Mouse (Mus musculus) MEL (cell line): ENCODE measurements around the gene Pdcd11. TPM values are rescaled to one million over a fixed set of nuclear protein-coding genes. Genes with fewer than 3 reads are reported as not detected.

ENCODE experiments used
- DNase-seq: peaks from one replicate; pipeline ENCODE4 v3.0.0; 2011; ENCODE audit warnings: low read depth, low spot score
- H3K27ac ChIP-seq: 2 replicates; pipeline ENCODE4 v1.5.1; 2012; ENCODE audit warnings: low read depth, mild to moderate bottlenecking, control low read depth, low read length, moderate library complexity; ENCODE audit not compliant: control insufficient read depth
- H3K27me3 ChIP-seq, 2 experiments: fragments of 150-350 bp in 1 of 2; sonication (generic) in 1 of 2; 2 replicates each; pipeline ENCODE4 v1.6.1; 2012; ENCODE audit warnings: low read length in 2 of 2, mild to moderate bottlenecking in 2 of 2, improper control_type of control experiment in 1 of 2, moderate library complexity in 1 of 2; ENCODE audit not compliant: insufficient read depth in 2 of 2, control insufficient read depth in 1 of 2
- H3K36me3 ChIP-seq, 2 experiments: 2 replicates each; pipeline ENCODE4 v1.6.1; 2012 to 2014; ENCODE audit warnings: low read length in 2 of 2, improper control_type of control experiment in 1 of 2, inconsistent platforms in 1 of 2, mild to moderate bottlenecking in 1 of 2; ENCODE audit not compliant: insufficient read depth in 2 of 2, control insufficient read depth in 1 of 2
- H3K4me1 ChIP-seq, 2 experiments: fragments of 150-350 bp in 1 of 2; sonication (generic) in 1 of 2; 2 replicates each; pipeline ENCODE4 v1.6.1; 2012; ENCODE audit warnings: low read length in 2 of 2, improper control_type of control experiment in 1 of 2, mild to moderate bottlenecking in 1 of 2; ENCODE audit not compliant: insufficient read depth in 2 of 2, control insufficient read depth in 1 of 2
- H3K4me3 ChIP-seq, 2 experiments: fragments of 150-350 bp in 1 of 2; sonication (generic) in 1 of 2; 2 replicates each; pipeline ENCODE4 v1.5.1; 2012; ENCODE audit warnings: low read depth in 2 of 2, low read length in 2 of 2, mild to moderate bottlenecking in 2 of 2, moderate library complexity in 2 of 2, control low read depth in 1 of 2, improper control_type of control experiment in 1 of 2; ENCODE audit not compliant: control insufficient read depth in 1 of 2, insufficient read depth in 1 of 2
- H3K79me2 ChIP-seq: 2 replicates; pipeline ENCODE4 v1.6.1; 2012; ENCODE audit warnings: mild to moderate bottlenecking, low read length, moderate library complexity; ENCODE audit not compliant: control insufficient read depth, poor library complexity, insufficient read depth
- H3K9ac ChIP-seq: 2 replicates; pipeline ENCODE4 v1.6.1; 2012; ENCODE audit warnings: low read depth, mild to moderate bottlenecking, control low read depth, low read length, moderate library complexity; ENCODE audit not compliant: control insufficient read depth, poor library complexity, severe bottlenecking
- H3K9me3 ChIP-seq: fragments of 150-350 bp; sonication (generic); replicated peaks from 2 replicates; pipeline ENCODE4 v1.6.1; 2012; ENCODE audit warnings: mild to moderate bottlenecking, low read length, improper control_type of control experiment, moderate library complexity; ENCODE audit not compliant: insufficient read depth
- BHLHE40 ChIP-seq: IDR thresholded peaks from 2 replicates; pipeline ENCODE4 v1.6.1; 2012; ENCODE audit warnings: low read depth, mild to moderate bottlenecking, inconsistent platforms, low read length, improper control_type of control experiment, borderline replicate concordance
- CHD1 ChIP-seq: IDR thresholded peaks from 2 replicates; pipeline ENCODE4 v1.6.1; 2012; ENCODE audit warnings: low read depth, mild to moderate bottlenecking, inconsistent platforms, low read length, improper control_type of control experiment
- CHD2 ChIP-seq: IDR thresholded peaks from 2 replicates; pipeline ENCODE4 v1.6.1; 2011; ENCODE audit warnings: low read length, improper control_type of control experiment
- GATA1 ChIP-seq: IDR thresholded peaks from 2 replicates; pipeline ENCODE4 v1.6.1; 2011; ENCODE audit warnings: low read depth, low read length, improper control_type of control experiment
- MAX ChIP-seq: IDR thresholded peaks from 2 replicates; pipeline ENCODE4 v1.6.1; 2011; ENCODE audit warnings: low read length, improper control_type of control experiment
- MXI1 ChIP-seq: IDR thresholded peaks from 2 replicates; pipeline ENCODE4 v1.6.1; 2011; ENCODE audit warnings: mild to moderate bottlenecking, low read depth, low read length, improper control_type of control experiment
- MYB ChIP-seq: IDR thresholded peaks from 2 replicates; pipeline ENCODE4 v1.6.1; 2011; ENCODE audit warnings: mild to moderate bottlenecking, low read depth, low read length, improper control_type of control experiment
- NRF1 ChIP-seq: IDR thresholded peaks from 2 replicates; pipeline ENCODE4 v1.6.1; 2014; ENCODE audit warnings: low read depth, mild to moderate bottlenecking, inconsistent platforms, low read length, improper control_type of control experiment, moderate library complexity; ENCODE audit not compliant: poor library complexity, insufficient read depth, severe bottlenecking
- POLR2AphosphoS5 ChIP-seq: IDR thresholded peaks from 2 replicates; pipeline ENCODE4 v1.6.1; 2012; ENCODE audit warnings: low read depth, borderline replicate concordance, mild to moderate bottlenecking, inconsistent platforms, low read length, moderate library complexity, mixed read lengths
- RAD21 ChIP-seq: IDR thresholded peaks from 2 replicates; pipeline ENCODE4 v1.6.1; 2011; ENCODE audit warnings: mild to moderate bottlenecking, low read depth, low read length, improper control_type of control experiment
- SMC3 ChIP-seq: IDR thresholded peaks from 2 replicates; pipeline ENCODE4 v1.6.1; 2011; ENCODE audit warnings: low read depth, low read length, improper control_type of control experiment
- TAL1 ChIP-seq: IDR thresholded peaks from 2 replicates; pipeline ENCODE4 v1.6.1; 2012; ENCODE audit warnings: mild to moderate bottlenecking, inconsistent platforms, low read length, moderate library complexity, mixed read lengths
- TCF12 ChIP-seq: IDR thresholded peaks from 2 replicates; pipeline ENCODE4 v1.6.1; 2014; ENCODE audit warnings: low read depth, mild to moderate bottlenecking, inconsistent platforms, low read length, improper control_type of control experiment, moderate library complexity
- USF2 ChIP-seq, 2 experiments: IDR thresholded peaks; 2 replicates each; pipeline ENCODE4 v1.6.1; 2011 to 2012; ENCODE audit warnings: improper control_type of control experiment in 2 of 2, low read length in 2 of 2, borderline replicate concordance in 1 of 2, inconsistent platforms in 1 of 2, low read depth in 1 of 2, mild to moderate bottlenecking in 1 of 2; ENCODE audit not compliant: insufficient read depth in 1 of 2
- ZC3H11A ChIP-seq: IDR thresholded peaks from 2 replicates; pipeline ENCODE4 v1.6.1; 2012; ENCODE audit warnings: low read depth, mild to moderate bottlenecking, inconsistent platforms, low read length, improper control_type of control experiment
- polyA plus RNA-seq, 2 experiments: library from polyadenylated mRNA; stranded (reverse) in 1 of 2; unstranded in 1 of 2; fragments of >175 nt in 1 of 2; fragments of >200 nt in 1 of 2; gene quantifications; 2 replicates each; pipeline versions ENCODE4 v1.2.1 to v1.2.4; 2012; ENCODE audit warnings: low replicate concordance in 2 of 2, low read depth in 1 of 2; ENCODE audit not compliant: insufficient read length in 2 of 2, insufficient read depth in 1 of 2, missing spikeins in 1 of 2
- total RNA-seq: library from RNA; depleted of rRNA; stranded (reverse); fragments of 300-350 nt; gene quantifications from 2 replicates; pipeline ENCODE4 v1.2.3, GENCODE M21; 2012

Pdcd11 gene
- total and polyA plus RNA-seq, 3 experiments = 79.6 to 107 (median 81.8) TPM

GRCm38 (mm10) chr19:47128164-47128563, 37.6 kb downstream of the Pdcd11 start:
- no peak for TF ChIP-seq TCF12
- TF ChIP-seq CHD1 = no peak
- no peak for TF ChIP-seq RAD21
- no peak for TF ChIP-seq TAL1
- TF ChIP-seq MAX = no peak
- TF ChIP-seq, all 39 proteins: peak for 0
- H3K27me3 ChIP-seq = no peaks in the 10 kb centered on the region
- H3K9me3 ChIP-seq = no peaks in the 10 kb centered on the region
- H3K4me3 ChIP-seq = no peak overlapping the region
- H3K79me2 ChIP-seq = no peaks in the 10 kb centered on the region
- DNase-seq = no peak
- peaks cover 11 to 28% of the 10 kb centered on the region in 2 experiments for H3K36me3 ChIP-seq
- peaks cover 3 to 8% of the 10 kb centered on the region in 2 experiments; a peak in 3 of 4 replicates for H3K4me1 ChIP-seq
- H3K9ac ChIP-seq = no peak overlapping the region
- H3K27ac ChIP-seq = no peak overlapping the region

DNA sequence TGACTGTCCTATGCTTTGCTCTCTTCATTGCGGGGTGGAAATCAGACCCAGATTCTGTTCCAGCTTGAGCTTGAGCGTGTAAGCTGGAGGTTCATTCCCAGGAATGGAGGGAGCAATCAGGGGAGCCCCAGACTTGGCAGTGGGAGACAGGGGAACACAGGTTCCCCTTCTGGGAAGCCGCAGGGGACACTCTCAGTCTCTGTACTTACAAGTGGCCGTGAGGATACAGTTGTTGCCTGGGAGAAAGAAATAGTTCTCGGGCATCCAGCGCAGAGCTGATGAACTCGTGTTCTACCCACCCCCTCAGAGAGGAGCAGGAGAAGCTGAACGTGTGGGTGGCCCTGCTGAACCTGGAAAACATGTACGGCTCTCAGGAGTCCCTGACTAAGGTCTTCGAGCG, 38.3 kb downstream of the Pdcd11 start:
- H3K4me3 ChIP-seq = no peak overlapping the region
- peaks cover 5 to 15% of the 10 kb centered on the region in 2 experiments for H3K4me1 ChIP-seq
- H3K27me3 ChIP-seq = no peaks in the 10 kb centered on the region
- TF ChIP-seq NRF1 = no peak
- TF ChIP-seq MAX = no peak
- TF ChIP-seq MXI1 = no peak
- TF ChIP-seq USF2 (IDR thresholded peaks at IDR 0.05; ENCODE audit: borderline replicate concordance in 1 of 2, insufficient read depth in 1 of 2, low read depth in 1 of 2, low read length in 2 of 2) = no peak
- no peak for TF ChIP-seq GATA1
- TF ChIP-seq CHD2 = no peak
- TF ChIP-seq, all 39 proteins: peak for 0
- DNase-seq = no peak
- H3K79me2 ChIP-seq = no peaks in the 10 kb centered on the region
- no peak overlapping the region for H3K27ac ChIP-seq
- no peak overlapping the region for H3K9ac ChIP-seq
- H3K9me3 ChIP-seq = no peaks in the 10 kb centered on the region
- peaks cover 18 to 25% of the 10 kb centered on the region in 2 experiments for H3K36me3 ChIP-seq

DNA sequence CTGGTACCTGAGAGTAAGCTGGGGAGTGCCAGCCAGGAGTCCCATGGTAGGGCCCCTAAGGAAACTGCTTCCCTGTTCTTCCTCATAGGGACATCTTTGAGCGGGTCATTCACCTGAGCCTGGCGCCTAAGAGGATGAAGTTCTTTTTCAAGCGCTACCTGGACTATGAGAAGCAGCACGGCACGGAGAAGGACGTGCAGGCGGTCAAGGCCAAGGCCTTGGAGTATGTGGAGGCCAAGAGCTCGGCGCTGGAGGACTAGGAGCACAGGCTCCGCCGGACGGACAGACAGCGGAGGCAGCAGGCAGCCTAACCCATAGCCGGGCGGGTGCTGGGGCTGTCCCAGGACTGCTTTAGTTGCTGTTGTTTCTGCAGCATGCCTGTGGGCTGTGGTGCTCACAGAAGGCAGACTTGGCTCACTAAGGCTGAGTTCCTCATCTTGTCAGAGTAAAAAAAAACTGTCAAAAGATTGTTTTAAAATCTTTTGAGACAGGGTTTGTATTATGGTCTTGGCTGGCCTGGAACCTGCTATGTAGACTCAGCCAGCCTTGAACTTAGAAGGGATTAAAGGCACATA, 40.1 kb downstream of the Pdcd11 start:
- H3K36me3 ChIP-seq = peaks cover 18 to 19% of the 10 kb centered on the region in 2 experiments
- no peaks in the 10 kb centered on the region for H3K9me3 ChIP-seq
- DNase-seq = no peak
- no peaks in the 10 kb centered on the region for H3K79me2 ChIP-seq
- no peak for TF ChIP-seq MYB
- no peak for TF ChIP-seq POLR2AphosphoS5
- no peak for TF ChIP-seq SMC3
- TF ChIP-seq BHLHE40 = no peak
- TF ChIP-seq GATA1 = no peak
- TF ChIP-seq ZC3H11A = no peak
- no peak for TF ChIP-seq MXI1
- TF ChIP-seq CHD2 = no peak
- TF ChIP-seq, all 39 proteins: peak for 0
- H3K4me1 ChIP-seq = peaks cover 5 to 17% of the 10 kb centered on the region in 2 experiments
- no peak overlapping the region for H3K4me3 ChIP-seq
- H3K9ac ChIP-seq = no peak overlapping the region
- no peaks in the 10 kb centered on the region for H3K27me3 ChIP-seq
- H3K27ac ChIP-seq = no peak overlapping the region
